Mouse (Mus musculus) neural tube, embryonic 14.5 days (tissue): Measurements from ENCODE around the gene Eno4. TPM values are rescaled to one million over a fixed set of nuclear protein-coding genes. Genes with fewer than 3 reads are reported as not detected.

Experiments used
- ATAC-seq: fragments of 200-750 bp; cut with Nextera tagmentation; 2 replicates; pipeline ENCODE4 v1.8.0; 2017; ENCODE audit warnings: low read depth, mild to moderate bottlenecking, moderate TSS enrichment, moderate library complexity
- H3K27ac ChIP-seq: fragments of 300-500 bp; sonication (generic); 2 replicates; pipeline ENCODE4 v1.5.1; 2014; ENCODE audit warnings: low read depth, mild to moderate bottlenecking, control low read depth, low read length, moderate library complexity, mixed read lengths
- H3K27me3 ChIP-seq: fragments of 300-500 bp; sonication (generic); 2 replicates; pipeline ENCODE4 v1.6.1; 2014; ENCODE audit warnings: low read length; ENCODE audit not compliant: control insufficient read depth, insufficient read depth
- H3K36me3 ChIP-seq: fragments of 300-500 bp; sonication (generic); 2 replicates; pipeline ENCODE4 v1.6.1; 2014; ENCODE audit warnings: low read length, mixed read lengths; ENCODE audit not compliant: control insufficient read depth, insufficient read depth
- H3K4me1 ChIP-seq: fragments of 300-500 bp; sonication (generic); 2 replicates; pipeline ENCODE4 v1.6.1; 2014; ENCODE audit warnings: low read length; ENCODE audit not compliant: control insufficient read depth, insufficient read depth
- H3K4me2 ChIP-seq: fragments of 300-500 bp; sonication (generic); 2 replicates; pipeline ENCODE4 v1.6.1; 2014; ENCODE audit warnings: mild to moderate bottlenecking, low read depth, low read length, control low read depth
- H3K4me3 ChIP-seq: fragments of 300-500 bp; sonication (generic); 2 replicates; pipeline ENCODE4 v1.5.1; 2014; ENCODE audit warnings: low read depth, low read length, control low read depth, mixed read lengths
- H3K9ac ChIP-seq: fragments of 300-500 bp; sonication (generic); replicated peaks from 2 replicates; pipeline ENCODE4 v1.6.1; 2014; ENCODE audit warnings: low read depth, mild to moderate bottlenecking, control low read depth, low read length, mixed read lengths
- H3K9me3 ChIP-seq: fragments of 300-500 bp; sonication (generic); 2 replicates; pipeline ENCODE4 v1.6.1; 2016; ENCODE audit warnings: low read length; ENCODE audit not compliant: control insufficient read depth
- WGBS: fragments of 180-500 bp; shearing (Covaris S2); extraction: QIAGEN DNeasy Blood & Tissue Kit; methylation state at CpG from one replicate; pipeline ENCODE4 v1.1.7; 2014; 5-methylcytosine and 5-hydroxymethylcytosine counted together
- microRNA-seq: library from miRNA; unstranded; fragments of <30 nt; microRNA quantifications from one replicate; pipeline ENCODE4, GENCODE M21; 2016
- polyA plus RNA-seq: library from polyadenylated mRNA; unstranded; fragments of >200 nt; fragmentation: Nextera tagmentation; extraction: Ambion mirVana; gene quantifications from 2 replicates; pipeline ENCODE4 v1.2.1, GENCODE M21; 2014

Eno4 gene
- polyA plus RNA-seq, 1 experiment from 2014 or later, result 1.2 TPM

DNA sequence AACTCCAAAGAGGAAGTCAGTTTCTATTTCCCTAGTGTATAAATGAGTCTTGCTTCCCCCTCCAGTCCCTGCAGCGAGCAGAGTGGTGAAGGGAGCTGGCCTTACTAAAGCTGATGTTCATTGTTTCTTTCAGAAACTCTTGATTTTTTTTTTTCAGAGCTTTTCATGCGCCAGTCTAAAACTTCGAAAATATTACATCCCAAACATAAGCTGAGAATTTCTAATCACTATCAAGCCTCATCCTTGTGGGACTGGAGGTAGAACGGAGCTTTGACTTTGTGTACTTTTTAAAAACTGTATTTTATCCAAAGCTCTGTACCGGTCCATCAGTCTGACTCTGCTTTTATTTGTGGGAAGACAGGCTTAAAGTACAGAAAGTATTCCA, 36.8 kb downstream of the Eno4 start:
- WGBS, result 66% methylated on average over 5 of the region's 5 CpGs
- Histone ChIP-seq H3K36me3 (no peaks in the 10 kb centered on the region), H3K4me3 (no peak overlapping the region), H3K27ac (no peak overlapping the region), H3K27me3 (peaks cover 19% of the 10 kb centered on the region; the same call in 1 of the 2 replicates), H3K4me2 (no peak overlapping the region), H3K9me3 (no peaks in the 10 kb centered on the region), H3K4me1 (peaks cover 17% of the 10 kb centered on the region; the same call in 1 of the 2 replicates), H3K9ac (no peak overlapping the region)
- no peak for ATAC-seq

DNA sequence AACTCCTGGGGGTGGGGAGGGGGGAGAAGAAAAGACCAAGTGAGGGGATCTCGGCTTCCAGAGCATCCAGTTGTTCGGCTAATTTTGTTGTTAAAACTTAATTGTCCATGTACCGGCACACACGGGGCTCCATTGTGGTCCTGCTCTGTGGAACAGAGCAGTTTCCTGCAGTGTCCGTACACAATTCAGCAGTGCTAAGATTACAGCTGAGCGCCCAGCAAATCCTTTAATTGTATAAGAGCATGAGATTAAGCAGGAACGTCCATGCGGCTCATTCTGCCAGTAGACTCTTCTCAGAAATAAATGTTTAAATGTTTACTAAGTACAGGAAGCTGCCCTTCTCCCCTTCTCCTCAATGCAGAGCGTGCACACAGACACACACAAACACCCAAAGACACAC, 38.3 kb downstream of the Eno4 start:
- Histone ChIP-seq H3K27me3 (peaks cover 7% of the 10 kb centered on the region; the same call in 1 of the 2 replicates), H3K36me3 (no peaks in the 10 kb centered on the region), H3K27ac (no peak overlapping the region), H3K4me2 (no peak overlapping the region), H3K9ac (no peak overlapping the region), H3K4me3 (no peak overlapping the region), H3K9me3 (no peaks in the 10 kb centered on the region), H3K4me1 (peaks cover 17% of the 10 kb centered on the region; the same call in 1 of the 2 replicates)
- 13% methylated on average over 9 of the region's 9 CpGs for WGBS
- ATAC-seq, result no peak

DNA sequence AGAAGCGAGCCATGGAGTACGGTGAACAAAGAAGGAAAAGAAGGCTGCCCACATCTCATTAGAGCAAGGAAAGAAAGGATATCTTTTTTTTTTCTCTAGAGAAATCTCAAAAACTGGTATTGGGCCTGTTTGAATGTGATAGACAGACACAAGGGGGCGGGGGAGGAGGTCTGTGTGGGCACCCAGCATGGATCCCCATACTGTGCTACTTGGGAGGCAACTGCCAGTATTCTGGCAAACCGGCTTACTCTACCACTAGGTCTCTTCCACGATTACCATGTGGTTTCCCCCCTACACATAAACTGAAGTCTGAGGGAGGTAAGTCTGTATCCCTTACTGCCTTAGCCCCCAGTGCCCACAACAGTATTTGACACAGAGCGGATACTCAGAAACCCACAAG, 59.6 kb downstream of the Eno4 start:
- no peak for ATAC-seq
- 88% methylated on average over 6 of the region's 6 CpGs for WGBS
- H3K4me1 ChIP-seq, result no peaks in the 10 kb centered on the region

DNA sequence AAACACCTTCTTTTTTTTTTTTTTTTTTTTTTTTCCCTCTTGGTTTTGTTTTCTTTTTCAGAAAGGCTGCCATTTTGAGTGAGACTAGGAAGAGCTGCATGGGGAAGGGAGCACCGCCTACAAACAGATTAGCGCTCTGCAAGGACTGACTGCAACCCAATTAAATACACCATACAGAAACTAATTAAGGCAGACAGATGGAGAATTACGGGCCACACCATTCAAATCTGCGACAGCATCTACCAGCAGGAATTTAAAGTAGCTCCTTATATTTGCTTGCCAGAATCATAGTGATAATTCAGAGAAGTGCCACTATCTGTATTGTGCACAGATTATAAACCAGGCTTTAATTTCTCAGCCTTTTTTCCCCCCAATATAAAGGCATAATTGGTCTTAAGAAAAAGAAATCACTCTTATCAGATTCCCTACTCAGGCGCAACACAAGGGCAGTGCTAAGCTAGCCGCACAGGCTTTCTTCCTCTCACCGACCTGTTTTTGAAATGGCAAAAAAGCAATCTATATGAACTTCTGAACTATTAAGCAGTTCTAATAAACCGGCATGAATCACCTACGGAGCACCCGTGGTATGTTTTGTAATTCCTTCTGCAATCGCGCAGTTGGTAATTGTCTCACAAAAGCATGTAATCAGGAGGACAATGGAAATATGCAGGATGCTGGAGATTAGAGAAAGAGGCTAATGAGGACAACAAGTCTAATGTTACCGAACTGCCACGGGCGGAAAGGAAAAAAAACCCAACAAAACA, 63.5 kb downstream of the Eno4 start:
- no peak overlapping the region for H3K9ac ChIP-seq
- no peaks in the 10 kb centered on the region for H3K9me3 ChIP-seq
- WGBS, result 42% methylated on average over 15 of the region's 15 CpGs
- no peaks in the 10 kb centered on the region for H3K36me3 ChIP-seq
- ATAC-seq, result no peak; the same call in 1 of the 2 replicates
- H3K27me3 ChIP-seq, result no peaks in the 10 kb centered on the region
- H3K4me3 ChIP-seq, result no peak overlapping the region
- no peak overlapping the region for H3K4me2 ChIP-seq
- H3K27ac ChIP-seq, result peak overlapping the region; percentile 16; the same call in 1 of the 2 replicates
- H3K4me1 ChIP-seq, result no peaks in the 10 kb centered on the region

More for the DNA sequence above, 59.6 kb downstream of the Eno4 start:
- Histone ChIP-seq H3K9ac (no peak overlapping the region), H3K27me3 (no peaks in the 10 kb centered on the region), H3K4me2 (no peak overlapping the region), H3K27ac (no peak overlapping the region), H3K4me3 (no peak overlapping the region), H3K9me3 (no peaks in the 10 kb centered on the region), H3K36me3 (no peaks in the 10 kb centered on the region; the same call in 1 of the 2 replicates)

DNA sequence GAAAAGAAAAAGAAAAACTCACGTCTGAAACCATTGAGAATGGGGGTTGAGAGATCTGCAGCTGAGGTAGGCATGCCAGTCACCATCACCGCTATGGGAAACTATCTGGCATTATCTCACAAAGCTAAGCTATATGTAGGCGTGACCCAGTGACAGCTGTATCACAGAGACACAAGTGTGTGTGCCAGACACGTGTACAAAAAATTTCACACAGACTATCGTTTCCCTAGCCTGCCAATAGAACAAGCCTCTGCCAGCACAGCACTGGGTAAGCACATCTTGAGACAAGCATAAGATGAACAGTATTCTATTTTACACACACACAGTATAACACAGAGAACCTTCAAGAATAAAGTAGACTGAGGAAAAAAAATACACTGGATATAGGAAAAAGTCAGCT, 67.6 kb downstream of the Eno4 start:
- Histone ChIP-seq H3K27ac (no peak overlapping the region), H3K4me2 (no peak overlapping the region), H3K27me3 (no peaks in the 10 kb centered on the region), H3K36me3 (0 out of 2 replicates have a peak, but pooled peaks cover 3% of the 10 kb centered on the region), H3K9me3 (no peaks in the 10 kb centered on the region), H3K9ac (no peak overlapping the region), H3K4me3 (no peak overlapping the region), H3K4me1 (no peaks in the 10 kb centered on the region)
- WGBS, result 78% methylated on average over 5 of the region's 5 CpGs
- ATAC-seq, result no peak

Small RNAs within 50 kb of the gene (microRNA-seq; reads per million reads assigned to microRNA genes)
- gene Mir3086, result not detected

Other genes starting within 250 kb of the Eno4 start
- gene Pnliprp1, start 214.5 kb upstream of the Eno4 start, polyA plus RNA-seq, result 0.49 TPM in 1 of 2 replicates, not detected in the other
- not detected in 2 replicates for gene Pnliprp2, start 183.7 kb upstream of the Eno4 start, polyA plus RNA-seq
- gene 1700019N19Rik, start 149.0 kb upstream of the Eno4 start, polyA plus RNA-seq, result not detected in 2 replicates
- 45.3 and 53.9 TPM in 2 replicates for gene Hspa12a, start 229 bp downstream of the Eno4 start, polyA plus RNA-seq
- gene Shtn1, start 132.7 kb downstream of the Eno4 start, polyA plus RNA-seq, result 54.9 and 59.5 TPM in 2 replicates
- gene Vax1, start 226.6 kb downstream of the Eno4 start, polyA plus RNA-seq, result not detected in 2 replicates